Mouse (Mus musculus) forebrain, embryonic 15.5 days (tissue): ENCODE measurements around the gene Alpl. TPM values are rescaled to one million over a fixed set of nuclear protein-coding genes. Genes with fewer than 3 reads are reported as not detected.

Experiments
- ATAC-seq: fragments of 200-750 bp; cut with Nextera tagmentation; replicated peaks from 2 replicates; pipeline ENCODE4 v1.8.0; 2017; ENCODE audit warnings: mild to moderate bottlenecking, moderate TSS enrichment, moderate library complexity
- H3K27ac ChIP-seq: fragments of 300-500 bp; sonication (generic); replicated peaks from 2 replicates; pipeline ENCODE4 v1.5.1; 2015; ENCODE audit warnings: mild to moderate bottlenecking, inconsistent platforms
- H3K27me3 ChIP-seq: fragments of 300-500 bp; sonication (generic); 2 replicates; pipeline ENCODE4 v1.6.1; 2015; ENCODE audit warnings: inconsistent platforms
- H3K36me3 ChIP-seq: fragments of 300-500 bp; sonication (generic); 2 replicates; pipeline ENCODE4 v1.6.1; 2015; ENCODE audit warnings: mild to moderate bottlenecking, inconsistent platforms
- H3K4me1 ChIP-seq: fragments of 300-500 bp; sonication (generic); 2 replicates; pipeline ENCODE4 v1.6.1; 2015; ENCODE audit warnings: inconsistent platforms
- H3K4me2 ChIP-seq: fragments of 300-500 bp; sonication (generic); replicated peaks from 2 replicates; pipeline ENCODE4 v1.6.1; 2015; ENCODE audit warnings: mild to moderate bottlenecking, inconsistent platforms
- H3K4me3 ChIP-seq: fragments of 300-500 bp; sonication (generic); 2 replicates; pipeline ENCODE4 v1.5.1; 2015; ENCODE audit warnings: mild to moderate bottlenecking, inconsistent platforms
- H3K9ac ChIP-seq: fragments of 300-500 bp; sonication (generic); replicated peaks from 2 replicates; pipeline ENCODE4 v1.6.1; 2015; ENCODE audit warnings: mild to moderate bottlenecking, inconsistent platforms
- H3K9me3 ChIP-seq: fragments of 300-500 bp; sonication (generic); 2 replicates; pipeline ENCODE4 v1.6.1; 2016; ENCODE audit warnings: inconsistent platforms
- WGBS: fragments of 180-500 bp; shearing (Covaris S2); methylation state at CpG from one replicate; pipeline ENCODE4 v1.1.7; 2015; ENCODE audit warnings: mixed read lengths; 5-methylcytosine and 5-hydroxymethylcytosine counted together
- polyA plus RNA-seq: library from polyadenylated mRNA; unstranded; fragments of >200 nt; fragmentation: Nextera tagmentation; extraction: Ambion mirVana; gene quantifications from 2 replicates; pipeline ENCODE4 v1.2.1, GENCODE M21; 2015

Gene Alpl
- polyA plus RNA-seq, 1 experiment from 2014 or later = 8.1 TPM

GRCm38 (mm10) chr4:137765554-137765971, 30.6 kb downstream of the Alpl start:
- WGBS = 5% methylated on average over 7 of the region's 7 CpGs
- no peak overlapping the region for H3K4me2 ChIP-seq
- no peaks in the 10 kb centered on the region for H3K36me3 ChIP-seq
- H3K4me1 ChIP-seq = peaks cover 24% of the 10 kb centered on the region
- ATAC-seq = peak; percentile 95
- peak overlapping the region; percentile 90 for H3K27ac ChIP-seq
- no peaks in the 10 kb centered on the region for H3K27me3 ChIP-seq
- no peaks in the 10 kb centered on the region for H3K9me3 ChIP-seq
- H3K4me3 ChIP-seq = no peak overlapping the region
- peak overlapping the region; percentile 6; the same call in 1 of the 2 replicates for H3K9ac ChIP-seq

- no peak for ATAC-seq
- Histone ChIP-seq H3K4me2 (no peak overlapping the region), H3K9ac (no peak overlapping the region), H3K4me1 (peaks cover 24% of the 10 kb centered on the region), H3K9me3 (no peaks in the 10 kb centered on the region), H3K27me3 (no peaks in the 10 kb centered on the region), H3K27ac (peak overlapping the region; percentile 90), H3K36me3 (no peaks in the 10 kb centered on the region), H3K4me3 (no peak overlapping the region)
- WGBS = 36% methylated on average over 3 of the region's 3 CpGs
Measured at GRCm38 (mm10) chr4:137764621-137765020, 31.6 kb downstream of the Alpl start.

- H3K27me3 ChIP-seq = no peaks in the 10 kb centered on the region
- H3K9me3 ChIP-seq = no peaks in the 10 kb centered on the region
- H3K27ac ChIP-seq = no peak overlapping the region
- H3K4me3 ChIP-seq = no peak overlapping the region
- H3K4me1 ChIP-seq = peaks cover 26% of the 10 kb centered on the region
- WGBS = 73% methylated on average over 8 of the region's 8 CpGs
- H3K4me2 ChIP-seq = no peak overlapping the region
- no peak for ATAC-seq
- no peaks in the 10 kb centered on the region for H3K36me3 ChIP-seq
- H3K9ac ChIP-seq = no peak overlapping the region
Measured at GRCm38 (mm10) chr4:137763920-137764495, 32.2 kb downstream of the Alpl start.

GRCm38 (mm10) chr4:137762886-137763285, 33.3 kb downstream of the Alpl start:
- no peaks in the 10 kb centered on the region for H3K36me3 ChIP-seq
- H3K4me1 ChIP-seq = peaks cover 29% of the 10 kb centered on the region
- H3K9me3 ChIP-seq = no peaks in the 10 kb centered on the region
- no peak overlapping the region for H3K9ac ChIP-seq
- H3K27me3 ChIP-seq = no peaks in the 10 kb centered on the region
- H3K27ac ChIP-seq = no peak overlapping the region
- ATAC-seq = no peak
- no peak overlapping the region for H3K4me3 ChIP-seq
- WGBS = 68% methylated on average over 9 of the region's 9 CpGs
- H3K4me2 ChIP-seq = no peak overlapping the region

- no peak overlapping the region for H3K9ac ChIP-seq
- no peaks in the 10 kb centered on the region for H3K27me3 ChIP-seq
- ATAC-seq = no peak
- H3K36me3 ChIP-seq = no peaks in the 10 kb centered on the region
- no peak overlapping the region for H3K4me3 ChIP-seq
- no peaks in the 10 kb centered on the region for H3K9me3 ChIP-seq
- 80% methylated on average over 2 of the region's 2 CpGs for WGBS
- peaks cover 5% of the 10 kb centered on the region; the same call in 1 of the 2 replicates for H3K4me1 ChIP-seq
- H3K4me2 ChIP-seq = no peak overlapping the region
- H3K27ac ChIP-seq = no peak overlapping the region
Measured at GRCm38 (mm10) chr4:137754446-137754845, 41.7 kb downstream of the Alpl start.

- Histone ChIP-seq H3K36me3 (no peaks in the 10 kb centered on the region), H3K27ac (no peak overlapping the region), H3K4me1 (no peaks in the 10 kb centered on the region), H3K9ac (no peak overlapping the region), H3K27me3 (no peaks in the 10 kb centered on the region), H3K4me3 (no peak overlapping the region), H3K4me2 (no peak overlapping the region), H3K9me3 (no peaks in the 10 kb centered on the region)
- ATAC-seq = no peak
- 84% methylated on average over 7 of the region's 7 CpGs for WGBS
Measured at GRCm38 (mm10) chr4:137753199-137753598, 43.0 kb downstream of the Alpl start.

GRCm38 (mm10) chr4:137752471-137752870, 43.7 kb downstream of the Alpl start:
- Histone ChIP-seq H3K36me3 (no peaks in the 10 kb centered on the region), H3K27me3 (no peaks in the 10 kb centered on the region), H3K4me3 (no peak overlapping the region), H3K9ac (no peak overlapping the region), H3K27ac (no peak overlapping the region), H3K4me2 (no peak overlapping the region), H3K9me3 (no peaks in the 10 kb centered on the region), H3K4me1 (no peaks in the 10 kb centered on the region)
- ATAC-seq = no peak
- 81% methylated on average over 15 of the region's 15 CpGs for WGBS

- 53% methylated on average over 9 of the region's 9 CpGs for WGBS
- no peak for ATAC-seq
- Histone ChIP-seq H3K27me3 (no peaks in the 10 kb centered on the region), H3K27ac (no peak overlapping the region), H3K4me2 (no peak overlapping the region), H3K36me3 (no peaks in the 10 kb centered on the region), H3K4me3 (no peak overlapping the region), H3K4me1 (no peaks in the 10 kb centered on the region), H3K9ac (no peak overlapping the region), H3K9me3 (no peaks in the 10 kb centered on the region)
Measured at GRCm38 (mm10) chr4:137751717-137752116, 44.5 kb downstream of the Alpl start.

GRCm38 (mm10) chr4:137751310-137751709, 44.9 kb downstream of the Alpl start:
- H3K4me3 ChIP-seq = no peak overlapping the region
- H3K4me1 ChIP-seq = no peaks in the 10 kb centered on the region
- H3K27ac ChIP-seq = no peak overlapping the region
- no peak overlapping the region for H3K4me2 ChIP-seq
- H3K9ac ChIP-seq = no peak overlapping the region
- 77% methylated on average over 8 of the region's 8 CpGs for WGBS
- no peaks in the 10 kb centered on the region for H3K36me3 ChIP-seq
- no peak for ATAC-seq
- no peaks in the 10 kb centered on the region for H3K27me3 ChIP-seq
- H3K9me3 ChIP-seq = no peaks in the 10 kb centered on the region

- no peak for ATAC-seq
- Histone ChIP-seq H3K9me3 (no peaks in the 10 kb centered on the region), H3K9ac (no peak overlapping the region), H3K27me3 (no peaks in the 10 kb centered on the region), H3K36me3 (no peaks in the 10 kb centered on the region), H3K4me3 (no peak overlapping the region), H3K27ac (no peak overlapping the region), H3K4me1 (no peaks in the 10 kb centered on the region), H3K4me2 (no peak overlapping the region)
- 89% methylated on average over 9 of the region's 9 CpGs for whole genome bisulfite sequencing
Measured at GRCm38 (mm10) chr4:137750121-137750520, 46.1 kb downstream of the Alpl start.

GRCm38 (mm10) chr4:137749680-137750079, 46.5 kb downstream of the Alpl start:
- Histone ChIP-seq H3K27ac (no peak overlapping the region), H3K27me3 (no peaks in the 10 kb centered on the region), H3K4me3 (no peak overlapping the region), H3K4me1 (no peaks in the 10 kb centered on the region), H3K9me3 (no peaks in the 10 kb centered on the region), H3K9ac (no peak overlapping the region), H3K36me3 (no peaks in the 10 kb centered on the region), H3K4me2 (no peak overlapping the region)
- no peak for ATAC-seq
- 87% methylated on average over 9 of the region's 9 CpGs for WGBS

GRCm38 (mm10) chr4:137748726-137749125, 47.5 kb downstream of the Alpl start:
- Histone ChIP-seq H3K36me3 (no peaks in the 10 kb centered on the region), H3K27ac (no peak overlapping the region), H3K27me3 (no peaks in the 10 kb centered on the region), H3K4me3 (no peak overlapping the region), H3K9ac (no peak overlapping the region), H3K9me3 (no peaks in the 10 kb centered on the region), H3K4me2 (no peak overlapping the region), H3K4me1 (no peaks in the 10 kb centered on the region)
- ATAC-seq = no peak
- 65% methylated on average over 4 of the region's 4 CpGs for WGBS

- no peaks in the 10 kb centered on the region for H3K4me1 ChIP-seq
- H3K9me3 ChIP-seq = no peaks in the 10 kb centered on the region
- H3K4me3 ChIP-seq = no peak overlapping the region
- no peak for ATAC-seq
- no peak overlapping the region for H3K9ac ChIP-seq
- no peaks in the 10 kb centered on the region for H3K36me3 ChIP-seq
- no peak overlapping the region for H3K4me2 ChIP-seq
- H3K27me3 ChIP-seq = no peaks in the 10 kb centered on the region
- WGBS = 90% methylated on average over 5 of the region's 5 CpGs
- H3K27ac ChIP-seq = no peak overlapping the region
Measured at GRCm38 (mm10) chr4:137747590-137747989, 48.6 kb downstream of the Alpl start.
